Mouse (Mus musculus): ENCODE results near the gene Rsg1. TPM values are rescaled to one million over a fixed set of nuclear protein-coding genes. Genes with fewer than 3 reads are reported as not detected.

Rsg1 gene
- polyA plus RNA-seq, 1 experiment from 2014 or later: 6.0 TPM

- Histone ChIP-seq H3K4me2 (no peak overlapping the region), H3K4me3 (no peak overlapping the region), H3K4me1 (peaks cover 17% of the 10 kb centered on the region), H3K9ac (no peak overlapping the region), H3K27ac (no peak overlapping the region), H3K27me3 (no peaks in the 10 kb centered on the region), H3K9me3 (no peaks in the 10 kb centered on the region), H3K36me3 (peaks cover 43% of the 10 kb centered on the region)
- no peak for ATAC-seq (ENCODE audit: insufficient number of reproducible peaks, low FRiP score, low TSS enrichment, low read depth)
- WGBS: 92% methylated on average over 7 of the region's 7 CpGs
Observed at GRCm38 (mm10) chr4:141191294-141191693, 22.5 kb upstream of the Rsg1 start.

- Histone ChIP-seq H3K36me3 (peaks cover 70% of the 10 kb centered on the region), H3K9ac (no peak overlapping the region), H3K4me2 (no peak overlapping the region), H3K9me3 (no peaks in the 10 kb centered on the region), H3K27me3 (no peaks in the 10 kb centered on the region), H3K4me3 (no peak overlapping the region), H3K4me1 (no peaks in the 10 kb centered on the region), H3K27ac (no peak overlapping the region)
- WGBS: 94% methylated on average over 6 of the region's 6 CpGs
- no peak for ATAC-seq (ENCODE audit: insufficient number of reproducible peaks, low FRiP score, low TSS enrichment, low read depth)
Observed at GRCm38 (mm10) chr4:141194553-141194952, 19.2 kb upstream of the Rsg1 start.

- no peak overlapping the region for H3K9ac ChIP-seq
- no peak overlapping the region for H3K4me2 ChIP-seq
- ATAC-seq (ENCODE audit: insufficient number of reproducible peaks, low FRiP score, low TSS enrichment, low read depth): no peak
- H3K27me3 ChIP-seq: no peaks in the 10 kb centered on the region
- H3K4me3 ChIP-seq: no peak overlapping the region
- WGBS: 97% methylated on average over 13 of the region's 13 CpGs
- H3K4me1 ChIP-seq: no peaks in the 10 kb centered on the region
- no peaks in the 10 kb centered on the region for H3K9me3 ChIP-seq
- no peak overlapping the region for H3K27ac ChIP-seq
- peaks cover 83% of the 10 kb centered on the region for H3K36me3 ChIP-seq
Observed at GRCm38 (mm10) chr4:141196981-141197685, 16.6 kb upstream of the Rsg1 start.

DNA sequence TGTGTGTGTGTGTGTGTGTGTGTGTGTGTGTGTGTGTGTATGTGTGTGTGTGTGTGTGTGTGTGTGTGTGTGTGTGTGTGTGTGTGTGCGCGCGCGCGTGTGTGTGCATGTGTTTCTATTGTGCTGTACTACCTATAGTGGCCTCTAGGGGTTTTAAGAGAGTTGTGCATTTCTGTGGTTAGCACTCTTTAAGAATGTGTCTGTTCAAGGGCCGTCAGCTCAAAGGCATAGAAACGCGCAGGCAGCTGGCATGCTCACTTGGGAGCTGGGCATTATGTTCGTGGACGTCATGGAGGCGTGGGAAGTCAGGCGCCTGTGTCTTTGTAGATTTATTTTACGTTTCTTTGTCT lies 16.1 kb upstream of the Rsg1 start:
- 97% methylated on average over 13 of the region's 13 CpGs for WGBS
- Histone ChIP-seq H3K27me3 (no peaks in the 10 kb centered on the region), H3K4me1 (no peaks in the 10 kb centered on the region), H3K9ac (no peak overlapping the region), H3K4me3 (no peak overlapping the region), H3K4me2 (no peak overlapping the region), H3K36me3 (peaks cover 88% of the 10 kb centered on the region), H3K27ac (no peak overlapping the region), H3K9me3 (no peaks in the 10 kb centered on the region)
- no peak for ATAC-seq (ENCODE audit: insufficient number of reproducible peaks, low FRiP score, low TSS enrichment, low read depth)

GRCm38 (mm10) chr4:141200906-141201305 lies 12.8 kb upstream of the Rsg1 start:
- no peaks in the 10 kb centered on the region for H3K27me3 ChIP-seq
- no peak for ATAC-seq (ENCODE audit: insufficient number of reproducible peaks, low FRiP score, low TSS enrichment, low read depth)
- H3K4me2 ChIP-seq: no peak overlapping the region
- peaks cover 74% of the 10 kb centered on the region for H3K36me3 ChIP-seq
- WGBS: 79% methylated on average over 11 of the region's 11 CpGs
- H3K4me1 ChIP-seq: no peaks in the 10 kb centered on the region
- no peak overlapping the region for H3K4me3 ChIP-seq
- H3K9ac ChIP-seq: no peak overlapping the region
- no peaks in the 10 kb centered on the region for H3K9me3 ChIP-seq
- no peak overlapping the region for H3K27ac ChIP-seq

GRCm38 (mm10) chr4:141202192-141202591 lies 11.6 kb upstream of the Rsg1 start:
- no peak for ATAC-seq (ENCODE audit: insufficient number of reproducible peaks, low FRiP score, low TSS enrichment, low read depth)
- H3K27ac ChIP-seq: no peak overlapping the region
- H3K9ac ChIP-seq: no peak overlapping the region
- H3K4me3 ChIP-seq: no peak overlapping the region
- H3K27me3 ChIP-seq: no peaks in the 10 kb centered on the region
- peaks cover 63% of the 10 kb centered on the region for H3K36me3 ChIP-seq
- no peaks in the 10 kb centered on the region for H3K4me1 ChIP-seq
- no peak overlapping the region for H3K4me2 ChIP-seq
- no peaks in the 10 kb centered on the region for H3K9me3 ChIP-seq
- WGBS: 96% methylated on average over 6 of the region's 6 CpGs

DNA sequence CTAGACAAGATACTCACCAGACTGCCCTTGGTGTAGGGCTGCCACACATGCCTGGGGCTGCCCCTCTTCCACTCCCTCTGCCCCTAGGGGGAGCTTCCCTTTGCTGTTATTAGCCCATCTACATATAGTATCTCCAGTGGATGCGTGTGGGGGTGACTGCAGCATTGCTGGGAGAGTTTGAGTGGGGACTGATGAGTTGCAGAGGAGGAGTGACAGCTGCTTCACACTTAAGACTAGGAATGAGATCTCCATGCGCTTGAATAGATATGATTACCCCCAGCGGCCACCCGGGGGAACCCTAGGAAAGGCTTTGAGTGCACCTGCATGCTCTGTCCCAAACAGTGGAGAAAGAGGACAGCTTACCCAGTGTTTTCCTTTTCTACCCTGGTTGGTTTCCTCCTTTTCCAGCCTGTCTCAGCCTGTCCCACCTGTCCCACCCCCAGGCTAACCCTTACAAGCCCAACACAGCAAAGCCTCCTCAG lies 9.1 kb upstream of the Rsg1 start:
- Histone ChIP-seq H3K9ac (no peak overlapping the region), H3K9me3 (no peaks in the 10 kb centered on the region), H3K27me3 (no peaks in the 10 kb centered on the region), H3K4me3 (no peak overlapping the region), H3K36me3 (peaks cover 43% of the 10 kb centered on the region), H3K27ac (no peak overlapping the region), H3K4me2 (no peak overlapping the region), H3K4me1 (no peaks in the 10 kb centered on the region)
- 75% methylated on average over 4 of the region's 4 CpGs for WGBS
- ATAC-seq (ENCODE audit: insufficient number of reproducible peaks, low FRiP score, low TSS enrichment, low read depth): no peak

- ATAC-seq (ENCODE audit: insufficient number of reproducible peaks, low FRiP score, low TSS enrichment, low read depth): no peak
- H3K36me3 ChIP-seq: peaks cover 19% of the 10 kb centered on the region
- no peak overlapping the region for H3K27ac ChIP-seq
- H3K4me3 ChIP-seq: no peak overlapping the region
- H3K4me2 ChIP-seq: no peak overlapping the region
- H3K4me1 ChIP-seq: peaks cover 8% of the 10 kb centered on the region; the same call in 1 of the 2 replicates
- 91% methylated on average over 5 of the region's 5 CpGs for WGBS
- no peak overlapping the region for H3K9ac ChIP-seq
- no peaks in the 10 kb centered on the region for H3K9me3 ChIP-seq
- H3K27me3 ChIP-seq: no peaks in the 10 kb centered on the region
Observed at GRCm38 (mm10) chr4:141207081-141207480, 6.7 kb upstream of the Rsg1 start.

- 63% methylated on average over 14 of the region's 14 CpGs for WGBS
- peak; percentile 44; the same call in 1 of the 2 replicates for ATAC-seq (ENCODE audit: insufficient number of reproducible peaks, low FRiP score, low TSS enrichment, low read depth)
Observed at GRCm38 (mm10) chr4:141210524-141211219, 3.1 kb upstream of the Rsg1 start.

DNA sequence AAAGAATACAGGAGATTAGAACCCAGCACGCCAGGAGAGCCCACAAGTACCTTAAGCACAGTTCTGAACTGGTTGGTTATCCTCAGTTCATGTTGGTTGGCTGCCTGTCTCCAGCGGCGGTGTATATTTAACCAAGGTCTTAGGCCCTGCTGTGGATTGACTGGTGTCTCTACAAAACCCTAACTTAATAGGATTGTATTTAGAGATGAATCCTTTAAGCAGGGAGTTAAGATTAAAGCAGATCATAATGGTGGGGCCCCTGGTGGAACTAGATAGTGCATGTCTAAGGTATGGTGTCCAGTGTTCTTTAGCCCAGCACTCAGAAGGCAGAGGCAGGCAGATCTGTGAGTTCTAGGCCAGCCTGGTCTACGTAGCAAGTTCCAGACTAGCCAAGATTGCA lies 2.1 kb upstream of the Rsg1 start:
- Histone ChIP-seq H3K9ac (no peak overlapping the region), H3K4me2 (no peak overlapping the region), H3K9me3 (no peaks in the 10 kb centered on the region), H3K4me1 (peaks cover 18% of the 10 kb centered on the region), H3K27ac (no peak overlapping the region), H3K27me3 (no peaks in the 10 kb centered on the region), H3K36me3 (no peaks in the 10 kb centered on the region; the same call in 1 of the 2 replicates), H3K4me3 (no peak overlapping the region)
- 96% methylated on average over 4 of the region's 4 CpGs for WGBS
- no peak for ATAC-seq (ENCODE audit: insufficient number of reproducible peaks, low FRiP score, low TSS enrichment, low read depth)

More at GRCm38 (mm10) chr4:141210524-141211219, 3.1 kb upstream of the Rsg1 start:
- Histone ChIP-seq H3K27me3 (no peaks in the 10 kb centered on the region), H3K4me3 (peak overlapping the region; percentile 31), H3K27ac (peak overlapping the region; percentile 76), H3K4me2 (peak overlapping the region; percentile 33), H3K9me3 (no peaks in the 10 kb centered on the region), H3K36me3 (no peaks in the 10 kb centered on the region; the same call in 1 of the 2 replicates), H3K4me1 (peaks cover 18% of the 10 kb centered on the region), H3K9ac (no peak overlapping the region)

GRCm38 (mm10) chr4:141212892-141213291 lies 864 bp upstream of the Rsg1 start:
- WGBS: 89% methylated on average over 9 of the region's 9 CpGs
- H3K4me3 ChIP-seq: no peak overlapping the region
- H3K9me3 ChIP-seq: no peaks in the 10 kb centered on the region
- H3K4me2 ChIP-seq: no peak overlapping the region
- no peaks in the 10 kb centered on the region for H3K36me3 ChIP-seq
- no peaks in the 10 kb centered on the region for H3K27me3 ChIP-seq
- 0 out of 2 replicates have a peak overlapping the region, but pooled peaks have one; percentile 51 for H3K27ac ChIP-seq
- peaks cover 18% of the 10 kb centered on the region for H3K4me1 ChIP-seq
- no peak for ATAC-seq (ENCODE audit: insufficient number of reproducible peaks, low FRiP score, low TSS enrichment, low read depth)
- H3K9ac ChIP-seq: no peak overlapping the region

GRCm38 (mm10) chr4:141213342-141213741 lies 414 bp upstream of the Rsg1 start:
- peak overlapping the region; percentile 59 for H3K4me3 ChIP-seq
- H3K9ac ChIP-seq: no peak overlapping the region
- H3K27me3 ChIP-seq: no peaks in the 10 kb centered on the region
- no peaks in the 10 kb centered on the region for H3K9me3 ChIP-seq
- H3K27ac ChIP-seq: peak overlapping the region; percentile 71
- WGBS: 39% methylated on average over 2 of the region's 2 CpGs
- ATAC-seq (ENCODE audit: insufficient number of reproducible peaks, low FRiP score, low TSS enrichment, low read depth): no peak
- peak overlapping the region; percentile 91 for H3K4me2 ChIP-seq
- peaks cover 18% of the 10 kb centered on the region for H3K4me1 ChIP-seq
- no peaks in the 10 kb centered on the region for H3K36me3 ChIP-seq

Measured in limb, embryonic 15.5 days (tissue).